ENCODE assay signal across 12 mouse cellular contexts in genomic region chr11:114567814-114568800, GRCm38 (mm10).
DNase-seq lines count a peak whose midpoint lies in the region; ATAC-seq lines count a peak whose summit lies in the region.
"Had no signal": no experiment of that assay in that cellular context is flagged by ENCODE, and none has a peak within 500 bp of the region (broad histone marks: within the 10 kb centered on the region; RNA-seq: fewer than 3 reads in every experiment).

No protein-coding gene starts in this region.

- H3K27ac ChIP-seq in kidney, embryonic 15.5 days: no peak overlapping the region
- no peak overlapping the region for H3K27ac ChIP-seq in embryonic facial prominence, embryonic 11.5 days (replicated peaks; ENCODE audit: low read depth, low read length)
- H3K27ac ChIP-seq in hindbrain, embryonic 16.5 days (ENCODE audit: low read depth, low read length): 0 out of 2 replicates have a peak overlapping the region, but pooled peaks have one; percentile 18
- no peak overlapping the region for H3K27ac ChIP-seq in neural tube, embryonic 14.5 days (ENCODE audit: low read depth, low read length)
- H3K27ac ChIP-seq: lung, embryonic 15.5 days had no signal

- DNase-seq in kidney, postnatal 36 days: no peak
- DNase-seq in embryonic facial prominence, embryonic 11.5 days (ENCODE audit: low spot score): peak; percentile 16
- no peak for DNase-seq in layer of hippocampus, adult 11-12 months (ENCODE audit: low spot score)
- no peak for DNase-seq in thymus, postnatal 36 days
- no peak for DNase-seq in gastrocnemius, postnatal 25 days
- DNase-seq: kidney, postnatal 25 days; thymus, postnatal 25 days had no signal

- no peaks in the 10 kb centered on the region for H3K36me3 ChIP-seq in kidney, embryonic 15.5 days
- H3K36me3 ChIP-seq in embryonic facial prominence, embryonic 11.5 days (replicated peaks; ENCODE audit: control insufficient read depth, insufficient read depth, low read depth, low read length): no peaks in the 10 kb centered on the region
- H3K36me3 ChIP-seq in hindbrain, embryonic 16.5 days (ENCODE audit: control insufficient read depth, insufficient read depth, low read length): no peaks in the 10 kb centered on the region
- H3K36me3 ChIP-seq in neural tube, embryonic 14.5 days (ENCODE audit: control insufficient read depth, insufficient read depth, low read length): no peaks in the 10 kb centered on the region
- H3K36me3 ChIP-seq: lung, embryonic 15.5 days had no signal

- peaks cover 36% of the 10 kb centered on the region for H3K27me3 ChIP-seq in kidney, embryonic 15.5 days
- H3K27me3 ChIP-seq in embryonic facial prominence, embryonic 11.5 days (ENCODE audit: control insufficient read depth, insufficient read depth, low read length): peaks cover 2% of the 10 kb centered on the region; the same call in 1 of the 2 replicates
- 0 out of 2 replicates have a peak, but pooled peaks cover 3% of the 10 kb centered on the region for H3K27me3 ChIP-seq in hindbrain, embryonic 16.5 days (replicated peaks; ENCODE audit: control insufficient read depth, insufficient read depth, low read length)
- no peaks in the 10 kb centered on the region for H3K27me3 ChIP-seq in neural tube, embryonic 14.5 days (ENCODE audit: control insufficient read depth, insufficient read depth, low read length)

- 11% methylated on average over 21 of the region's 21 CpGs for WGBS in kidney, embryonic 15.5 days
- 5% methylated on average over 21 of the region's 21 CpGs for WGBS in embryonic facial prominence, embryonic 11.5 days
- WGBS in hindbrain, embryonic 16.5 days: 8% methylated on average over 21 of the region's 21 CpGs
- 11% methylated on average over 21 of the region's 21 CpGs for WGBS in neural tube, embryonic 14.5 days

- H3K9me3 ChIP-seq in kidney, embryonic 15.5 days (replicated peaks): 0 out of 2 replicates have a peak, but pooled peaks cover 3% of the 10 kb centered on the region
- H3K9me3 ChIP-seq in embryonic facial prominence, embryonic 11.5 days (replicated peaks; ENCODE audit: control insufficient read depth, low read length): no peaks in the 10 kb centered on the region
- 0 out of 2 replicates have a peak, but pooled peaks cover 2% of the 10 kb centered on the region for H3K9me3 ChIP-seq in hindbrain, embryonic 16.5 days (ENCODE audit: control insufficient read depth, low read length)
- H3K9me3 ChIP-seq in neural tube, embryonic 14.5 days (ENCODE audit: control insufficient read depth, low read length): no peaks in the 10 kb centered on the region
- H3K9me3 ChIP-seq: lung, embryonic 15.5 days had no signal

- no peak for ATAC-seq in kidney, embryonic 15.5 days (replicated peaks; ENCODE audit: low FRiP score)
- ATAC-seq in embryonic facial prominence, embryonic 11.5 days (replicated peaks; ENCODE audit: insufficient number of reproducible peaks, low FRiP score, low TSS enrichment, low read depth): no peak
- ATAC-seq in hindbrain, embryonic 16.5 days: no peak
- ATAC-seq in neural tube, embryonic 14.5 days (ENCODE audit: low read depth): no peak

- no peak overlapping the region for H3K9ac ChIP-seq in kidney, embryonic 15.5 days
- H3K9ac ChIP-seq in embryonic facial prominence, embryonic 11.5 days (replicated peaks; ENCODE audit: low read length): 0 out of 2 replicates have a peak overlapping the region, but pooled peaks have one; percentile 10
- H3K9ac ChIP-seq in hindbrain, embryonic 16.5 days (ENCODE audit: low read depth, low read length): 0 out of 2 replicates have a peak overlapping the region, but pooled peaks have one; percentile 35
- no peak overlapping the region for H3K9ac ChIP-seq in neural tube, embryonic 14.5 days (replicated peaks; ENCODE audit: low read depth, low read length)
- H3K9ac ChIP-seq: lung, embryonic 15.5 days had no signal

- peak overlapping the region; percentile 8 for H3K4me2 ChIP-seq in kidney, embryonic 15.5 days
- H3K4me2 ChIP-seq in embryonic facial prominence, embryonic 11.5 days (ENCODE audit: low read depth, low read length): peak overlapping the region; percentile 4; the same call in 1 of the 2 replicates
- no peak overlapping the region; the same call in 1 of the 2 replicates for H3K4me2 ChIP-seq in hindbrain, embryonic 16.5 days (ENCODE audit: low read length)
- 0 out of 2 replicates have a peak overlapping the region, but pooled peaks have one; percentile 4 for H3K4me2 ChIP-seq in neural tube, embryonic 14.5 days (ENCODE audit: low read depth, low read length)
- H3K4me2 ChIP-seq: lung, embryonic 15.5 days had no signal

- H3K4me3 ChIP-seq in kidney, embryonic 15.5 days (replicated peaks): no peak overlapping the region
- no peak overlapping the region for H3K4me3 ChIP-seq in embryonic facial prominence, embryonic 11.5 days (ENCODE audit: low read depth, low read length)
- H3K4me3 ChIP-seq in hindbrain, embryonic 16.5 days (ENCODE audit: low read length): no peak overlapping the region
- H3K4me3 ChIP-seq in neural tube, embryonic 14.5 days (ENCODE audit: low read depth, low read length): no peak overlapping the region
- H3K4me3 ChIP-seq: erythroblast, embryonic 14.5 days; lung, embryonic 15.5 days had no signal

- peaks cover 23% of the 10 kb centered on the region for H3K4me1 ChIP-seq in kidney, embryonic 15.5 days
- H3K4me1 ChIP-seq in embryonic facial prominence, embryonic 11.5 days (ENCODE audit: control insufficient read depth, insufficient read depth, low read length): 0 out of 2 replicates have a peak, but pooled peaks cover 3% of the 10 kb centered on the region
- peaks cover 17% of the 10 kb centered on the region for H3K4me1 ChIP-seq in hindbrain, embryonic 16.5 days (ENCODE audit: control insufficient read depth, insufficient read depth, low read depth, low read length)
- H3K4me1 ChIP-seq in neural tube, embryonic 14.5 days (ENCODE audit: control insufficient read depth, insufficient read depth, low read length): peaks cover 11% of the 10 kb centered on the region; the same call in 1 of the 2 replicates
- H3K4me1 ChIP-seq: lung, embryonic 15.5 days had no signal

Comparison
In these comparisons a context has a peak if more than half of its experiments do, and no peak if none do; other contexts are left out.
1. H3K9ac ChIP-seq: peak in embryonic facial prominence, embryonic 11.5 days (single experiment) and hindbrain, embryonic 16.5 days (single experiment); none in kidney, embryonic 15.5 days (single experiment) and neural tube, embryonic 14.5 days (single experiment).